Mouse (Mus musculus) thymus, postnatal 25 days (tissue): Measurements from ENCODE around the gene Ccl17.
"Not testable (repeated sequence)": the region's sequence is repeated elsewhere in the genome, so short reads cannot be mapped to it uniquely, and the experiment has no call there.

Experiments used
- DNase-seq: peaks from one replicate; pipeline ENCODE4 v3.0.0; 2022

Gene Ccl17

GRCm38 (mm10) chr8:94826210-94826609 lies 16.0 kb downstream of the Ccl17 start:
- no peak for DNase-seq

- DNase-seq = no peak
These were observed 18.0 kb downstream of the Ccl17 start for GRCm38 (mm10) chr8:94828284-94828683.

- DNase-seq = not testable (repeated sequence)
These were observed 23.7 kb downstream of the Ccl17 start for GRCm38 (mm10) chr8:94833901-94834405.

GRCm38 (mm10) chr8:94835751-94836150 lies 25.5 kb downstream of the Ccl17 start:
- DNase-seq = not testable (repeated sequence)

- DNase-seq = no peak
These were observed 26.4 kb downstream of the Ccl17 start for GRCm38 (mm10) chr8:94836456-94837240.

- DNase-seq = peak; percentile 96
These were observed 27.7 kb downstream of the Ccl17 start, which contains the start of the genes Coq9 and Ciapin1 for GRCm38 (mm10) chr8:94837662-94838574. Coq9 (plus strand) TSS chr8:94838321. Ciapin1 (minus strand) TSS chr8:94838358.

GRCm38 (mm10) chr8:94838600-94838999 lies 28.3 kb downstream of the Ccl17 start:
- DNase-seq = no peak

- no peak for DNase-seq
These were observed 30.9 kb downstream of the Ccl17 start for GRCm38 (mm10) chr8:94841183-94841582.

GRCm38 (mm10) chr8:94850049-94850448 lies 39.8 kb downstream of the Ccl17 start:
- no peak for DNase-seq

- DNase-seq = not testable (repeated sequence)
These were observed 44.5 kb downstream of the Ccl17 start for GRCm38 (mm10) chr8:94854761-94855160.

GRCm38 (mm10) chr8:94857011-94857345 lies 46.7 kb downstream of the Ccl17 start:
- DNase-seq = no peak

GRCm38 (mm10) chr8:94857346-94858173 lies 47.3 kb downstream of the Ccl17 start, which contains the start of gene Polr2c:
Polr2c (plus strand) TSS chr8:94857450.
- DNase-seq = peak; percentile 93

GRCm38 (mm10) chr8:94861352-94861910 lies 51.2 kb downstream of the Ccl17 start:
- DNase-seq = peak; percentile 63
